Mouse (Mus musculus) MN1 (cell line): ENCODE measurements around the gene Rpl36a-ps1.
A peak's percentile ranks its signal among the peaks of the same experiment; 100 is the strongest.
"Not testable (repeated sequence)": the region's sequence is repeated elsewhere in the genome, so short reads cannot be mapped to it uniquely, and the experiment has no call there.

Source experiments
- DNase-seq: peaks from one replicate; pipeline ENCODE4 v3.0.0-alpha.2; 2016; ENCODE audit warnings: low spot score

Gene Rpl36a-ps1

GRCm38 (mm10) chr14:98994218-98994617 is at the start of gene Rpl36a-ps1:
Gene Rpl36a-ps1, minus strand, starts transcription at chr14:98994318.
- DNase-seq, result no peak

GRCm38 (mm10) chr14:99043499-99043898 is 49.4 kb upstream of the Rpl36a-ps1 start:
- no peak for DNase-seq

- DNase-seq, result no peak
Observed at GRCm38 (mm10) chr14:99041416-99041815, 47.3 kb upstream of the Rpl36a-ps1 start.

GRCm38 (mm10) chr14:99039308-99039707 is 45.2 kb upstream of the Rpl36a-ps1 start:
- DNase-seq, result not testable (repeated sequence)

- no peak for DNase-seq
Observed at GRCm38 (mm10) chr14:99037703-99038102, 43.6 kb upstream of the Rpl36a-ps1 start.

GRCm38 (mm10) chr14:99036039-99036438 is 41.9 kb upstream of the Rpl36a-ps1 start:
- DNase-seq, result no peak

GRCm38 (mm10) chr14:99034851-99035250 is 40.7 kb upstream of the Rpl36a-ps1 start:
- not testable (repeated sequence) for DNase-seq

- DNase-seq, result no peak
Observed at GRCm38 (mm10) chr14:99032596-99032995, 38.5 kb upstream of the Rpl36a-ps1 start.

- DNase-seq, result no peak
Observed at GRCm38 (mm10) chr14:99031337-99031873, 37.3 kb upstream of the Rpl36a-ps1 start.

- no peak for DNase-seq
Observed at GRCm38 (mm10) chr14:99029987-99030386, 35.9 kb upstream of the Rpl36a-ps1 start.

GRCm38 (mm10) chr14:99022346-99023086 is 28.4 kb upstream of the Rpl36a-ps1 start:
- DNase-seq, result no peak

GRCm38 (mm10) chr14:99019136-99019808 is 25.2 kb upstream of the Rpl36a-ps1 start:
- DNase-seq, result peak; percentile 22

GRCm38 (mm10) chr14:99018691-99019090 is 24.6 kb upstream of the Rpl36a-ps1 start:
- DNase-seq, result no peak

- no peak for DNase-seq
Observed at GRCm38 (mm10) chr14:99010920-99011313, 16.8 kb upstream of the Rpl36a-ps1 start.

GRCm38 (mm10) chr14:99010224-99010919 is 16.3 kb upstream of the Rpl36a-ps1 start:
- DNase-seq, result no peak

- DNase-seq, result no peak
Observed at GRCm38 (mm10) chr14:98992482-98992881, 1.6 kb downstream of the Rpl36a-ps1 start.

GRCm38 (mm10) chr14:98990636-98991035 is 3.5 kb downstream of the Rpl36a-ps1 start:
- DNase-seq, result no peak

GRCm38 (mm10) chr14:98989818-98990217 is 4.3 kb downstream of the Rpl36a-ps1 start:
- DNase-seq, result no peak

GRCm38 (mm10) chr14:98971921-98972320 is 22.2 kb downstream of the Rpl36a-ps1 start:
- DNase-seq, result no peak

- no peak for DNase-seq
Observed at GRCm38 (mm10) chr14:98958978-98959658, 35.0 kb downstream of the Rpl36a-ps1 start.

- no peak for DNase-seq
Observed at GRCm38 (mm10) chr14:98956788-98957187, 37.3 kb downstream of the Rpl36a-ps1 start.

GRCm38 (mm10) chr14:98952441-98952840 is 41.7 kb downstream of the Rpl36a-ps1 start:
- DNase-seq, result no peak
